Mouse (Mus musculus) spleen, adult 2 months (tissue): ENCODE results near the gene Cebpa.

Source experiments
- CTCF ChIP-seq: fragments of 200-500 bp; IDR thresholded peaks from 2 replicates; pipeline ENCODE4 v1.5.1; 2011; ENCODE audit warnings: mild to moderate bottlenecking, inconsistent platforms; ENCODE audit not compliant: insufficient read depth, insufficient read length, insufficient replicate concordance; ENCODE audit errors: extremely low read depth
- POLR2A ChIP-seq: fragments of 200-500 bp; IDR thresholded peaks from 2 replicates; pipeline ENCODE4 v1.6.1; 2011; ENCODE audit warnings: low read depth, low read length, inconsistent platforms

GRCm38 (mm10) chr7:35122401-35123320, 3.6 kb downstream of the Cebpa start:
- TF ChIP-seq CTCF (no peak), POLR2A (no peak)
